Mouse (Mus musculus) testis, postnatal 10 days (tissue): ENCODE measurements around the gene Susd2.

Experiments used
- DNase-seq: peaks from one replicate; pipeline ENCODE4 v3.0.0; 2021; ENCODE audit warnings: low spot score

The Susd2 gene

DNA sequence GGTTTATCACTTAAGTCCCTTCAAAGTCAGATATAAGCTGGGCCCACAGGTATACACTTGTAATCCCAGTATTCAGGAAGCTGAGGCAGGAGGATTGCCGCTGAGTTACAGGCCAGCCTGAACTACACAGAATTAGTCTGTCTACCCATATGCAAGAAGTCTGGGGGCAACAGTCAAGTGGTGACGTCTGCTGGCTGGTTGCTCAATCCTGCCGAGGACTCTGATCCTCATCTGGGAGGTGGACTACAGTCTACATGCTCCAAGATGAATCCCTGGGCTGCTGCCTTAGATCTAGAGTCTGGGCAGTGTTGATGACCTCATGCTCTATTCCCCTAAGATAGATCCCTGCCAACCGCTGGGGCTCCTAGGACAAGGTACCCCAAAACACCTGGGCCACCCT is 10.2 kb upstream of the Susd2 start:
- DNase-seq = no peak

DNA sequence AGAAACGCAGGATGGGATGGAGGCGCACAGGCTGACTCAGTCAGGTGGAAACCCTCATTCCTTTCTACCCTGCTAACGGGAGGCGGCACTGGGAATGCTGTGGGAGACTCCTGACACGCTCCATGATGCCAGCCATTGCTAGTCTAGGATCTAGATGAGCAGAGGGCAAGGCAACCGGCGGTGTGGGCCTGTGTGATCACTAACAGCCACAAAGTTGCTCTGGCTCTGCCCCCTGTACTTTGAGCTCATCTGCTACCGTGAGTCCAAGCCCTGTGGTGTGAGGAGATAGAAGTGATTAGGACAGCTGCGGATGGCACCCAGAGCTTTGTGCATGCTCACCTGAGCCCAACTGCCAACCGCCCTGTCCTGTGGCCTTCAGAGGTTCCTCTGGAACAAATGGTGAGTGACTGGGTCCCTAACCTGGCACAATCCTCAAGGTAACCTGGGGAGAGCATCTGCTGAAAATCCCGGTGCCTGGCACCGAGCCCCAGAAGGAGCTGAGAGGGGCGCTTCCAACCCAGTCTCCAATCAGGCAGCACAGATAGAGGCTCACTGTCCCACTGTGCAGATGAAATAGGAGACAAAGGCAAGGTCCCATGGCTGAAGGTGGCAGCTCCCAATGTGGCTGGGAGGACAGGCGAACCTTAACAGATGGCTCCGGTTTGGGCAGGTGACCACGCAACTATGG is 7.7 kb upstream of the Susd2 start:
- DNase-seq = no peak

DNA sequence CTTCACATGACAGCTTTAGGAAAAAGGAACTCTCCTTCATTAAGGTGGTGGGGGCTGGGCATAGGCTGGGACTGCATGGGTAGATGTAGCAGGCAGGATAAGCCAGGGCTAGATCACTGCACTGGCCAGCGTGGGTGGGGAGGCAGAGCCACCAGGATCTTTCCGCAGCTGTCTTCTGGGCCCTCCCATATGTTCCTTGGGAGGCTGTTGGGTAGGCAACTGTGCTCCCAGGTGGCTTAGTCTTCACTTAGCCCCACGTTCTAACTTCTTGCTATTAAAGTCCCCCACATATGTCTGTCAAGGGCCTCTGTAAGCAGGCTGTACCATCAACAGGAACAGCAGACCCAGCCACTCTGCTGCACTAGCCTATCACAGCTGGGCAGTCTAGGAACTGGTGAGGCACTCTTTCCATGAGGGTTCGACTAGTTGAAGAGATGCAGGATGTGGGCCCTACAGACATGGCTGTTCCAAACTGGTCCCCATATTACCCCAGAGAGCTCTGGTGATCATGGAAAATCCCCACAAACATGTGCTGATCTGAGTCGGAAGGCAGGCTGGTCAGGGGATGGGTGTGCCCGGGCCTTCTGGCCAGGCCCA is 6.6 kb upstream of the Susd2 start:
- DNase-seq = no peak

DNA sequence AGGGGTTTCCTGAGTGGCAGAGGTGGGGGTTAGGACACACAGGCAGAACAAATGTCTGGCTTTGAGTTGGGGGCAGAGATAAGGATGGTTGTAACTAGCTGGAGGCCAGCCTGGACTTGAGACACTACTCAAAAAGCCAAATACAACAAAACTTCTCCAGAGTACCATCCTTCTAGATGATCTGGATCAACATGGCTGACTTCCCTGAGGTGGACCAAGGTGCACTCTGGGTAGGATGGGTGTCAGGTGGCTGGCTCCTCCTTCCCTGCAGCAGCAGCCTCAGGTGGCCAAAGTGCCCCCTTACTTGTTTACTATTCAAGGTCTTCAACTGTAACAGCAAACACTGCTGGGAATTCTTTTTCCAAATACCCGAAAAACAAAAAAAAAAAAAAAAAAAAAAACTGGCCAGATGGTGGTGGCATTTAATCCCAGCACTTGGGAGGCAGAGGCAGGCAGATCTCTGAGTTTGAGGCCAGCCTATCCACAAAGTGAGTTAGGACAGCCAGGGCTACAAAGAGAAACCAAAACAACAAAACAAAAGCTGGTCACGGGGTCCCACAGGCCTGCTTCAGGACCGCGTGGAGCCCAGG is 5.7 kb upstream of the Susd2 start:
- no peak for DNase-seq

DNA sequence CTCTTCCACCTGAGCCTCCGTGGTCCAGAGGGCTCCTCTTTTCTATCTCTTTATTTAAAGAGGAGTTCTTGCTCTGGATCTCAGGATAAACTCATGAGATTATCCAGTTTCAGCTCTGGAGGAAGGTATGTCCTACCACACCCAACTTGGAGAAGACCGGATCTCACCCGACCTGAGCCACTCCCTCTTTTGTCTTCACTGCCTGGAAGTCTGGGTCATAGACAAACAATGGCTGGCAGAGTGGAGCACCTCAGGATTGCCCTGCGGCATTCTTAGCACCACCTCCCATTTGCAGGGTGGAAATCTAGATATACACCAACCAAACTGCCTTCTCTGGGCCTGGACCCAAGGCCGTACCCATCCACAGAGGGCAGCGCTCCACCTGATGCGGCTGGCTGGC is 5.2 kb upstream of the Susd2 start:
- DNase-seq = no peak

DNA sequence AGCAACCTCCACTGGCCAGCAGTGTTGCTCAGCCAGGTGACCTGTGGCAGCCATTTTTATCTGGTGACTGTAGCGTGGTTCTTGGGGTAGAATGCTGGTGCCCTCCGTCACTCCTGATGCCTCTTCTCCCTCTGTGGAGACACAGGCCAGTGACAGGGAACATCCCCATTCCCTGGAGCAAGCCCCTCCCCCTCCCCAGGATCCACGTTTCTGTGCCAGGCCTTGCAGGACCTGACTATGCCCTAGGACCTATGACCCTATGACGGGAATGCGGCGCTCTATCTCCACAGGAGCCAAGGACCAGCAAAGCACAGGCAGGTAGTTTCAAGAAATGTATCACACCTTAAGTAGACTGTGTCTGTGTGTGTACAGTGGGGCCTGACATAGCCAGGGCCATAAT is 4.3 kb upstream of the Susd2 start:
- DNase-seq = no peak

DNA sequence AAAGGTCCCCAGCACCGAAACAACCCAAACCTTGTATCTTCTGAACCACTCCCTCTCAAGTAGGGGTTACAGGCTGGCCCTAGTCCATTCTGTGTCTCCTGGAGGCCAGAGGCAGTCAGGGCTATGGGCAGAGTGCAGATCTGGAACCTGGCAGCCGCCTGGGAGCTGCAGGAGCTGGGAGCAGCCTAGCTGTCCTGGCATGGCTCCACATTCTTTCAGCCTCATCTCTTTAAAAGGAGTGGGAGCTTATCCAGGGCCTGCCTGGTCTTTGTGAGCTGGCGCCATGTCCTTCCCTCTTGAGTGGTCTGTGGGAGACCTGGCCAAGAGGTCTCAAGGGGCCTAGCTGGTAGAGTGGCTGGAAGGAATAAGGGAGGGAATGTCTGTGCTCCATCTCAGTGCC is 3.6 kb upstream of the Susd2 start:
- peak; percentile 74 for DNase-seq

DNA sequence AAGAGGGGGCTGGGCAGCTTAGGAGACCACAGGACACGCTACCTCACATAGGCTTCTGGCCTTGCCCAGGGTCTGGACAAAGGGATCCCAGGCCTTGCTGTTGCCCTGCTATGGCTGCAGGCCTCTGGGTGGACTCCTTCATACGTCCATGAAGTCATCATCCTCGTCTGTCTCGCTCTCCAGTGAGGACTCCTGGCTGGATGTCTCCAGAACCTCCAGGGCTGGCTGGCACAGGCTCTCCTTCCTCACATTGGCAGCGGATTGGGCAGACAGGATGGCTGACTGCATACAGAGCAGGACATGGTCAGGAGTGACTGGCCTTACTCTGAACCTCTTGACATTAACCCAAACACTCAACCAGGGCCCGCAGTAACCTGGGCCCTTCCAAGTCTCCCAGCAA is 2.6 kb upstream of the Susd2 start:
- DNase-seq = no peak

DNA sequence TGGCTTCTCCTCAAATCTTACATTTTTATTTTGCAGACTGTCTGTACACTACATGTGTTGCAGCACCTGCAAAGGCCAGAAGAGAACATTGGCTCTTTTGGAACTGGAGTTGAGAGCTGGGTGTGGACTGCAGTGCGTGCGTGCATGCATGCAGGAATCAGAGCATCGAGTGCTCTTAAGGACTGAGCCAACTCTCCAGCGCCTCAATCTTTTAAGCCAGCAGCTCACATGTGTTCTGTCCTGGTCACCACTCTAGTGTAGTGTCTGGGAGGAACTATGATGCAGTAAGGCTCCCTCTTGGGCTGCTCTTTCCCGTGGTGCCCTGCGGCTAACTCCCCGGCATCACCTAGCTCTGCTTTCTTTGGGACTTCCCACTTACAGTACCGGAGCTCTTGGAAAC is 1.8 kb upstream of the Susd2 start:
- no peak for DNase-seq

DNA sequence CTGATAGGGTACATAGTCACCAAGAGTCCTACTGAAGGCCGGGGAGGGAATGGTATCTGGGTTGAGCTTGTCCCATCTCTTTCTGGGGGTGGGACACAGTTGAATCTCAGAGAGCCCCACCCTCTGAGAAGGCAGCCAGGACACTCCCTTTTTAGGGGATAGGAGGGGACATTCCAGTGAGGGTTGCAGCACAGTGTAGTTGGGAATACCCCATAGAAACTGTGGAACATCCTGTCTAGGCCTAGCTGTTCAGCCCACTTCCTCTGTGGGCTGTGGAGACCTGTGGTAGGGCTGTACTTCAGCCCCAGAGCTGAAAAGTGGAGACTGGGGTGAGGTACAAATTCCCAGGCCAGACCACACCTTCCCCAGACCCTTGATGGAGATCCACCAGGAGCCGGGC is 917 bp downstream of the Susd2 start:
- no peak for DNase-seq

DNA sequence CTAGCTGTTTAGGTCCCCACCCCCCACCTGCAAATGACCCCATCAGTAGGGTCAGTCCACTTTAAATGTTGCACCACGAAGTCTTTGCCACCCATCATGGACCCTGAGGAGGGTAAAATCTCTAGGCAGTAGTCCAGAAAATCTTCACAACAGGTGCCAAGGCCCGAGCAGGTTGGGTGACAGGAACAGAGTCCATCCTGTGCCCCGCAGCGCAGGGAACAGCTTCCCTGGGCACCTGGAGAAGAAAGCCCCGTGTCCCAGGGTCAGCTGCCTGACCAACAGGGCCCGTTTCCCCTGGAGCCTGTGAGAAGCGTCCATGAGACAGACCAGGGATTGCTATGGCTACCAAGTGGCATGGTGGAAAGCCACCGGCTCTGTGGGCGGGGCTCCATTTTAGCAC is 1.4 kb downstream of the Susd2 start:
- DNase-seq = no peak

DNA sequence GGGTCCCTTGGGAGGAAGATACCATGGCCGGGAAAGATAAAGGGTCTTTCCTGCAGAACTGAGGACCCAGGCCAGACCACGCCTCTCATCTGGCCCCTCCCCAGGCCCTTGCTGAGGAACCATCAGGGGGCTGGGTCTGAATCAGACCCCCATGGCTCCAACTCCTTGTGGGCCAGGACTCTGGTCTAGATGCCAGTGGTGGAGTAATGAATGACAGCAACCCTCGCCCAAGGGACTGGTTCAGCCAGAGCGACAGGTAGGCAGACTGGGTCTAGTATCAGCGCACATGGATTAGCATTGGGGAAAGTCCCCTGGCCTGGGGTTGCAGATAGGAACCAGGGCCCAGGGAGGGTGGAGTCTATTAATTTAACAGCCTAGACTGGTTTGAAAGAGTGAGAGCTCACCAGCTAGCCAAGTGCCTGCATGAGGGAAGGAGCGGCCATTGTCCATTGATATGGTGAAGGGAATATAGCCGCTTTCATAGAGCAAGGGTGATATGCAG is 2.0 kb downstream of the Susd2 start:
- no peak for DNase-seq

DNA sequence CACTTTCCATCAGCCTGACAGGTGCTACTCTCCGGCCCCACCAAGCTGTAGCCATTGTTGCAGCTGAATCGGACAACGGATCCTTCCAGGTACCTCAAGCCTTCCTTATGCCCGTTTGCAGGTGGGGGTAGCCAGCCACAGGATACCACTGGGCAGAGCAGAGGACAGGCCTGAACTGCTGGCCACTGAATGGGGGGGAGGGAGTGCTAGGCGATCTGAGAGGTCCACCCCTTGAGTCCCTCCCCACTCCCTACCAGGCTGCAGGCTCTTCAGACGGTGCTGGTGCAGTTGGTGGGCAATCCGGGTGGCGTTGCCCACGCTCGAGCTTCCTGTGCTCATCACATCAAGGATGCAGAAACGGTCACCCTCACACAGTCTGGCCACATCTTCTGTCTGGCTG is 6.1 kb downstream of the Susd2 start:
- DNase-seq = peak; percentile 40

DNA sequence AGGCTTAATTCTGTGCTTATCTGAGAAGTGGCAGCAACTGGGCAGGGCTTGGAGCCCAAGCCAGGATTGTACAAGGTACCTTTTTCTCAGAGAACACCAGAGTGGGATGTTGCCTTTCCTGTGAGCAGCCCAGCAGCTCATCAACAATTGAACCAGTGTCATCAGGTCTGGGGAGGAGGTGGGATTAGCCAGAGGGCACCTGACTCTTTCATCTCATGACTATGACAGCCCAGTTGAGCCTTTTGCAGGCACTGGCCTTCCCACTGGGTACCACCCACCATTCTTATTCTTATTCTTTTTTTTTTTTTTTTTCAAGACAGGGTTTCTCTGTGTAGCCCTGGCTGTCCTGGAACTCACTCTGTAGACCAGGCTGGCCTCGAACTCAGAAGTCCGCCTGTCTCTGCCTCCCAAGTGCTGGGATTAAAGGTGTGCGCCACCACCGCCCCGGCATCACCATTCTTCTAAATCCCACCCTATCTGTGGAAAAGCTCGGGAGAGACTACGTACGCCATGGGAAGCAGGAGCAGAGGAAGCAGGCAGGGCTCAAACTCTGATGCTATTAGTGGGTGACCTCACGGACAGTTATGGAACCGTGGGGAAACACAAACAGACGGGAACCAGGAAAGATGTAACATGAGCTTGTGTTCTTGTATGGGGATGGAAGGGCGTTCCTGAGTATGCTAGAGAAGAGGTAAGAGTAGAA is 7.6 kb downstream of the Susd2 start:
- no peak for DNase-seq

DNA sequence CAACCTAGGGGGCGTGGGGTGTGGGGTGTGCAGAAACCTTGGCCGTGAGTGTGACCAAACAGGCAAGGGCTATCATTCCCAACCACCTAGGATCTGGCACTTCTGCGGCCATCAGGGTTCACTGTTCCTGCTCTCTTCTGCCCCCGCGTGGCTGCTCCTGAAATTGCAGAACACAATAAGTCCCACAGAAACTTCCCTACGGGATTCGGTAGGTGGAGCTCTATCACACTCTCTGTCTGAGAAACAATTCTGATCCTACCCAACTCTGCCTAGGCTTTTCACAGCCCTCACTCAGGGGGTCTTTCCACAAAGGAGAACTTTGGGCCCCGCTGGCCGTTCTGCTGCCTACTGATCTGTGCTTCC is 8.1 kb downstream of the Susd2 start:
- peak; percentile 86 for DNase-seq

DNA sequence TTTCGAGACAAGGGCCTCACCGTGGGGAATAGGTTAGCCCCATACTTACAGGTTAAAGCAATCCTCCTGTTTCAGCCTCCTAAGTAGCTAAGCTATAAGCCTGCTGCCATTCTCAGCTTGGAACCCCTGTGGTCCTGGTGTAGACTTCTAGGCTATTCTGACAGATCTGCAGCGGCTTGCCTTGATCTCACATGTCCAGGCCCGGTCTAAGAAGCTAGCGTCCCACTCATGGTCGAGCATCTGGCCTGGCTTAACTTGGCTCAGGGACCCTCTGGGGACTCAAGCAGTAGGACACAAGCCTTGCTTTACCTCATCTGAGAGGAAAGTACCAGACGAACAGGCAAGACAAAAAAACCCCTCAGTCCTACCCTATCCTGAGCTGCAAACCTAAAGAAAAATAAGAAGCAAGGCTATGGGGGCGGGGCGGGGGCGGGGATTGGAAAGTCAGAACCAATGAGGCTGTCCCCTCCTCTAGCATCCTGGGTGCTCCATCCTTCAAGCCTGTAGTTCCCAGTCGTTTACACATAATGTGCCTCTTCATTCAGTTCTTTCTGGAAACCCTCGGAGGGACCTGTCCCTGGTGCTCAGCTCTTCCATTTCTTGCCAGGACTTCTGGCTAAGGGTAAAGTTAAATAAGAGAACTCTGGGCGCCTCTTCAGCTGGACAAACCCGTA is 8.7 kb downstream of the Susd2 start:
- peak; percentile 37 for DNase-seq

DNA sequence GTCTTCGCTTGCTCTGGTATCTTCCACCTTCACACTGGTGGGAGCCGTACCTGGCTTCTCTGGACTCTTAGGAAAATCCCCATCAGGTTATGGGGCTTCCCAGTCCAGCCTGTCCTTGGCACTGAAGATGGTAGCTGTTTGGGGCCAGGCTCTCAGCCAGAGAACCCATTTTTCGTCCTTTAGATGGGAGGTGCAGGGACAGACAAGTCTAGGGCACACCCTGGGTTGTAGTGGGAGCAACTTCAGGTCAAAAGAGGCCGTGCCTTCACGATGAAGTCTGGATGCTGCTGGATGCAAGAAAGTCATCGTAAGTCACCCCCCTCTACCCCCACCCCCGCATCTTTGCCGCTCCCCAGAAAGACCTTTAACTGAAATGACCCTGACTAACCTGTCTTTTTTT is 9.2 kb downstream of the Susd2 start:
- DNase-seq = peak; percentile 43

DNA sequence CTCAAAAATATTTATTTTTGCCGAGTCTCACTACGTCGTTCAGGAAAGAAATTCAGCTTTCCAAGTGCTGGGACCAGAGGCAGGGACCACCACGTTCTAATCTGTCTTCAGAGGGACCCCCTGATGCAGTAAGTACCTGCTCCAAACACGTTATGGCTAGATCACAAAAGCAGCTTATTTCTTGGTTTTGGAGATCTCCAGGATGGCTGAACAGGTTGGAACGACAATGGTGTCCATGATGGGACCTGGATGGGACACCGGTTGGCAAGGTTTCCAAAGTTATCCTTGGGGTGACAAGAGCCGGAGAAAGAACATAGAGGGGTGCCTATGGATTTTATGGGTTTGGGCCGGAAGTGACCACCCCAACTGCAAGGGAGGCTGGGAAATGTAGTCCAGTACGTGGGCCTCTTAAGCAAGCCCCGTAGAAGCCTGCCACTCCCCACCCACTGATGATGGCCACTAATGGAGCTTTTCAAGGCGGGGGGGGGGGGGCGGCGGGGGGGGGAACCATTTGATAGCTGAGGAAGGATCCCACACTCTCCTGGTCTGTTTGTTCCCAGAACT is 10.2 kb downstream of the Susd2 start:
- peak; percentile 44 for DNase-seq

DNA sequence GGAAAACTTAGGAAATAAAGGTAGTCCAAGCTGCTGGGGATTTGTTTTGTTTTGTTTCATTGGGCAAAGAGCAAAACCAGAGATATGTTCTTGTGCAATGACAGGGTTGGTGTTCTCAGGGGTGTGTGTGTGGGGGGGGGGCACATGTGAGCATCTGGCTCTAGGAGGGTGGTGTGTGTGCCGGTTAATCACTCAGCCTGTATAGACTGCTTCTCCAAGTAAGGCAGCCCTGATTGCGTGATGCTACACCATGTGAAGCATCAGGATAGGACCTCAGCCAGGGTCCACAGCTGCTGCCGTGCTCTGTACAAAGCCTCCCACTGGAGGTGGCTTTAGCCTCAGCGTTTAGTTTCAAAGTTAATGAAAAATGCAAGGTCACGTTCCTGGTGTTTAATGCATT is 10.8 kb downstream of the Susd2 start:
- peak; percentile 53 for DNase-seq

DNA sequence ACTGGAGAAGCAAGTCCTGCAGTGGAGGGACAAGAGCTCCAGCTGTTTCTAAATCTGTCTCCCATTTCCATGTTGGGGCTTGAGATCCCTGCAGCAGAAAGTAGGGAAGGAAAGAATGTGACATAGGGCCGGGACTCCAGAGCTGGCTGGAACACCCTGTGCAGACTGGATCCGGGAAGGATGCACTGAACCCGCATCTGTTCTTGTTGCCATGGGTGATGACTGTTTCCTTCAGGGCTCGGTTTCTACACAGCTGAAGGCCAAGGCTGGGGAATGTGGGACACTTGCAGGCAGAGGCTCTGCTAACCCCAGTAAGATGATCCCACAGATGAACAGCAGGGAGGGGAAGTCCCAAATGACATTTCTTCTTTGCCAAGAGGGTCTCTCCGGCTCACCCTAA is 11.2 kb downstream of the Susd2 start:
- DNase-seq = peak; percentile 58

DNA sequence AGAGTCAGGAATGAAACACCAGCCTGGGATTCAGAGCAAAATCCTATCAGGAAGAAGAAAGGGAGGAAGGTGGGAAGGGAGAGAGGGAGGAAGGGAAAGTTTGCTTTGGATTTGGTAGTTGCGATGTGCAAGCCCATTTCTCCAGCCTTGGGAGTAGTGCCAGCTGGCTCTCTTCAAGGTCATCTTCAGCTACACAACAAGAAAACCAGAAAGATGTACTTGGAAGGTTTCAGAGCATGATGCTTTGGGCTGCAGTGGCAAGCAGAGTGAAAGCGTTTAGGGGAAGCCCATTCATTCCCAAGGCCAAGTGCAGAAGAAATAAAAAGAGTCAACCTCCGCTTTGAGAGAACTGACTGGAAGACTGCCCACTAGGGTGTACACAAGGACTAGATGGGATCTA is 16.3 kb downstream of the Susd2 start:
- DNase-seq = peak; percentile 90

DNA sequence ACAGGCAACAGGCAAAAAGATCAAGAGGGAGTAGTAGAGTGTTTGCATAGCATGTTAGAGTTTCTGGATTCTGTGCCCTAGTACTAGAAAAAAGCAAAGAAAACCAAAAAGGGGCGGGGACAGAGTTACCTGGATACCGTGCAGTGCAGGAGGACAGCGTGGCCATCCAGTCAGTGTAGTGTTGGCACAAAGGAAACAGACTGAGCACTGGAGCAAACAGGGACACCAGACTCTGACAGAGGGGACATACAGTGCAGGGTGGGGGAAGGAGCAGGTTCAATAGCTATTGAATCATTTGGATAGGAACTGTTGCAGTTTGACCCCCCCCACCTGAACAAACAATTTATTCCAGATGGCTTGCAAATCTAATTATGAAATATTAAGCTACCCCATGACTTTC is 16.8 kb downstream of the Susd2 start:
- peak; percentile 49 for DNase-seq
